Mouse (Mus musculus): Measurements from ENCODE around the gene Ppp1r13b.

Ppp1r13b gene

GRCm38 (mm10) chr12:111931411-111932025 is 23.6 kb upstream of the Ppp1r13b start:
- TF ChIP-seq GATA4 (IDR thresholded peaks at IDR 0.05; ENCODE audit: insufficient replicate concordance, low read length) = no peak

- no peak for TF ChIP-seq GATA4 (IDR thresholded peaks at IDR 0.05; ENCODE audit: insufficient replicate concordance, low read length)
Measured at GRCm38 (mm10) chr12:111928411-111928966, 20.6 kb upstream of the Ppp1r13b start.

GRCm38 (mm10) chr12:111927338-111927737 is 19.4 kb upstream of the Ppp1r13b start:
- no peak for TF ChIP-seq GATA4 (IDR thresholded peaks at IDR 0.05; ENCODE audit: insufficient replicate concordance, low read length)

GRCm38 (mm10) chr12:111923117-111923516 is 15.2 kb upstream of the Ppp1r13b start:
- no peak for TF ChIP-seq GATA4 (IDR thresholded peaks at IDR 0.05; ENCODE audit: insufficient replicate concordance, low read length)

GRCm38 (mm10) chr12:111920046-111920445 is 12.1 kb upstream of the Ppp1r13b start:
- no peak for TF ChIP-seq GATA4 (IDR thresholded peaks at IDR 0.05; ENCODE audit: insufficient replicate concordance, low read length)

- TF ChIP-seq GATA4 (IDR thresholded peaks at IDR 0.05; ENCODE audit: insufficient replicate concordance, low read length) = no peak
Measured at GRCm38 (mm10) chr12:111916514-111917217, 8.8 kb upstream of the Ppp1r13b start.

- no peak for TF ChIP-seq GATA4 (IDR thresholded peaks at IDR 0.05; ENCODE audit: insufficient replicate concordance, low read length)
Measured at GRCm38 (mm10) chr12:111915781-111916180, 7.9 kb upstream of the Ppp1r13b start.

- no peak for TF ChIP-seq GATA4 (IDR thresholded peaks at IDR 0.05; ENCODE audit: insufficient replicate concordance, low read length)
Measured at GRCm38 (mm10) chr12:111914031-111914430, 6.1 kb upstream of the Ppp1r13b start.

- no peak for TF ChIP-seq GATA4 (IDR thresholded peaks at IDR 0.05; ENCODE audit: insufficient replicate concordance, low read length)
Measured at GRCm38 (mm10) chr12:111912802-111913201, 4.9 kb upstream of the Ppp1r13b start.

GRCm38 (mm10) chr12:111911796-111912195 is 3.9 kb upstream of the Ppp1r13b start:
- TF ChIP-seq GATA4 (IDR thresholded peaks at IDR 0.05; ENCODE audit: insufficient replicate concordance, low read length) = no peak

GRCm38 (mm10) chr12:111911171-111911760 is 3.4 kb upstream of the Ppp1r13b start:
- no peak for TF ChIP-seq GATA4 (IDR thresholded peaks at IDR 0.05; ENCODE audit: insufficient replicate concordance, low read length)

GRCm38 (mm10) chr12:111908997-111909550 is 1.2 kb upstream of the Ppp1r13b start:
- no peak for TF ChIP-seq GATA4 (IDR thresholded peaks at IDR 0.05; ENCODE audit: insufficient replicate concordance, low read length)

GRCm38 (mm10) chr12:111907421-111907891 is 454 bp downstream of the Ppp1r13b start:
- no peak for TF ChIP-seq GATA4 (IDR thresholded peaks at IDR 0.05; ENCODE audit: insufficient replicate concordance, low read length)

GRCm38 (mm10) chr12:111906309-111906875 is 1.5 kb downstream of the Ppp1r13b start:
- TF ChIP-seq GATA4 (IDR thresholded peaks at IDR 0.05; ENCODE audit: insufficient replicate concordance, low read length) = no peak

GRCm38 (mm10) chr12:111902488-111902887 is 5.4 kb downstream of the Ppp1r13b start:
- TF ChIP-seq GATA4 (IDR thresholded peaks at IDR 0.05; ENCODE audit: insufficient replicate concordance, low read length) = no peak
